Mouse (Mus musculus) retina, adult 2 months (tissue): ENCODE results near the gene Ddx19a.
"Not testable (repeated sequence)": the region's sequence is repeated elsewhere in the genome, so short reads cannot be mapped to it uniquely, and the experiment has no call there.

Experiments
- DNase-seq: peaks from one replicate; pipeline ENCODE4 v3.0.0-alpha.2; 2012; ENCODE audit warnings: low read depth, low spot score

Ddx19a gene

GRCm38 (mm10) chr8:110969910-110970770 is 27.5 kb downstream of the Ddx19a start:
- DNase-seq = peak; percentile 79

- no peak for DNase-seq
Observed at GRCm38 (mm10) chr8:110967326-110967725, 30.3 kb downstream of the Ddx19a start.

GRCm38 (mm10) chr8:110966586-110966985 is 31.0 kb downstream of the Ddx19a start:
- DNase-seq = no peak

- DNase-seq = no peak
Observed at GRCm38 (mm10) chr8:110965594-110965993, 32.0 kb downstream of the Ddx19a start.

GRCm38 (mm10) chr8:110964666-110965065 is 32.9 kb downstream of the Ddx19a start:
- DNase-seq = no peak

- no peak for DNase-seq
Observed at GRCm38 (mm10) chr8:110963051-110963450, 34.5 kb downstream of the Ddx19a start.

GRCm38 (mm10) chr8:110959906-110960305 is 37.7 kb downstream of the Ddx19a start:
- no peak for DNase-seq

- DNase-seq = no peak
Observed at GRCm38 (mm10) chr8:110959071-110959780, 38.4 kb downstream of the Ddx19a start.

GRCm38 (mm10) chr8:110958553-110958952 is 39.0 kb downstream of the Ddx19a start:
- DNase-seq = not testable (repeated sequence)

- DNase-seq = no peak
Observed at GRCm38 (mm10) chr8:110958135-110958534, 39.5 kb downstream of the Ddx19a start.

GRCm38 (mm10) chr8:110957471-110957870 is 40.1 kb downstream of the Ddx19a start:
- no peak for DNase-seq

GRCm38 (mm10) chr8:110956619-110957450 is 40.8 kb downstream of the Ddx19a start:
- DNase-seq = no peak

GRCm38 (mm10) chr8:110954776-110955175 is 42.8 kb downstream of the Ddx19a start:
- no peak for DNase-seq

GRCm38 (mm10) chr8:110950065-110950484 is 47.5 kb downstream of the Ddx19a start:
- DNase-seq = no peak

GRCm38 (mm10) chr8:110945716-110946115 is 51.9 kb downstream of the Ddx19a start:
- DNase-seq = no peak

GRCm38 (mm10) chr8:110944276-110944876 is 53.2 kb downstream of the Ddx19a start:
- no peak for DNase-seq

GRCm38 (mm10) chr8:110941453-110941948 is 56.1 kb downstream of the Ddx19a start:
- DNase-seq = no peak

GRCm38 (mm10) chr8:110940682-110941452 is 56.7 kb downstream of the Ddx19a start:
- DNase-seq = no peak

GRCm38 (mm10) chr8:110938882-110939589 is 58.6 kb downstream of the Ddx19a start:
- DNase-seq = no peak

GRCm38 (mm10) chr8:110936217-110936616 is 61.4 kb downstream of the Ddx19a start:
- DNase-seq = no peak
